Mouse (Mus musculus) frontal cortex, adult (tissue): ENCODE results near the gene Iqch.

Source experiments
- ATAC-seq: cut with Nextera tagmentation; 2 replicates; pipeline ENCODE4 v1.9.2; 2017; ENCODE audit warnings: mild to moderate bottlenecking, moderate library complexity, mixed read lengths; ENCODE audit not compliant: low TSS enrichment

Gene Iqch

DNA sequence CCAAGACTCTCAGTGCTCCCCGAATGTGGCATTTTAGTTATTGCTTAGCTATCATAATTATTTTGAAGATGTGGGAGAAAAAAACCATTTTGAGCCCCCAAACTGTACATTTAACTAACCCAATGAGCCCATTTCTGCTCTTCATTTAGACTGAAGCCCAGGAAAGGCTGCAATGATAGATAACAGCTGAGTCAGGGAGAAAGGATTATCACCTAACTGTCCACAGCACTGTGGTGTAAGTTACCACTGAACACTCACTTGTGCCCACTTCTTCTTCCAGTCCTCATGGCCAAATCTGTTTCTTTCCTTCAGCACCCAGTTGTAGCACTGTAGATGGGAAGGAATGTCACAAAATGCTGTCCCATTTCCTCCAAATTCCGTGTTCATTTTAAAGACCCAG is 106.5 kb downstream of the Iqch start:
- no peak for ATAC-seq

DNA sequence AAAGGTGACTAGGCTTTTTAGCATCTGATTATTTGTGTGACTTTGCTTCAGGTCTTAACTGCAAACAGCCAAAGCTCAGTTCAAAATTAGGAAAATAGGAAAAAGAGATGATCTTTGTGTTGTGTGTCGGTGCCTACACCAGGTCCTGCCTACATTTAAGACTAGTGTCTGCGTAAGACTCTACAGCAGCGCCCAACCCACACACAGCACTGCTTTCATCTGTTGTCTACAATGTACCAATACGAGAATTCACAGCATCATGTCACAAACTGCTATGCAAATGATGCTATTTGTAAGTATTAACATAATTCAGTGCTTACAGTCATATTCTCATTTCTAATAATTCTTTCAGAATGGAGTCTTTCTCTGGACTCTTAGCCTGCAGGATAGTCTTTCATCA is 108.5 kb downstream of the Iqch start:
- no peak for ATAC-seq

DNA sequence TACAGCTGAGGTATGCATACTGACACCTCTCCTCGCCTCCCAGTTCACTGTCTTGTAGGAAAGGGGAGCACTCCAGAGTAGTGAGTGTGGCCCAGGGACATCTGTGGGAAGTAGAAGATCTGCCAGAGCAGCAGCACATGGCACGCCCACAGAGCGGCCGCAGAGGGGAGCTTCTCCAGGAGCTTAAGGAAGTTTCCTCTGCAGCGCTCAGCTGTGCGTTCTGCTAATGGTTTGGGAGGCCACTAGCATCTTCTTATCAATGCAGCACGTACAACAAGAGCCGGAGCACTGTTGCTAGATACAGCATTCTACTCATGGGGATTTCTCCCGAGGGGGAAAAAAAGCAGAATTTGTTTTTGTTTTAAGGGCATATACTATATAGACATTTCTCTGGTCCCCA is 110.0 kb downstream of the Iqch start:
- ATAC-seq = peak; percentile 73

DNA sequence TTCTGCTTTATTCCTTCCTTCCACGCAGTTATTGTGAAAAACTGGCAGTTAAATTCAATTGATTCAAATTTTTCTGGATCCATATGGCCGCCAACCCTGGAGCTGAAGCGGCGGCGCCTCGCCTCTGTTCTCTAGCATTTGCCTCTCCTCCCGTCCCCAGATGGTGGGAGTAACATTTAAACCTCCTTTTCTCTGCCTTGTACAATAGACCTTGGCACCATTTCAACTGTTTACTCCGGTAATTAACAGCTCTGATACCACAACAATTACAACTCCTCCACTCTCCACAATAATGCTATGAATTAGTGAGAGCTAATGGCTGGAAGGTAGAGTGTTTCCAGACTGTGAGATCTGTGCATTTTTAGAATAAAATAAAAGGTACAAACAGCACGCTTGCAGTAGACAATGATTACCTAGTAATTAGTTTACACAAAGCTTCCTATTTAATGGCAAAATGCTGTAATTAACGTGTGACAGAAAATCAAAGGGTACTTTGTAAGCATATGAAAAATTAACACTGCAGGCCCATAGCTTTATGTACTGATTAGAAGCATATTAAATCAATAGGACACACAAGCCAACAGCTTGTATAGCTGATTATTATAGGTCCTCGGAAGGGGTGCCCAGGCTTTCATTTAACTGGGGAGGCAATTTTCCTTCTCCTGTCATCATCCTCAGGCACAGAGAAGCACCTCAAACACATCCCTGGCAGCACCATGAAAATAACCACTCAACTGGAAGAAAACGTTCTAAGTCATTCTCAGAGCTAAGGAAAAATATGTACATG is 111.6 kb downstream of the Iqch start:
- no peak for ATAC-seq

DNA sequence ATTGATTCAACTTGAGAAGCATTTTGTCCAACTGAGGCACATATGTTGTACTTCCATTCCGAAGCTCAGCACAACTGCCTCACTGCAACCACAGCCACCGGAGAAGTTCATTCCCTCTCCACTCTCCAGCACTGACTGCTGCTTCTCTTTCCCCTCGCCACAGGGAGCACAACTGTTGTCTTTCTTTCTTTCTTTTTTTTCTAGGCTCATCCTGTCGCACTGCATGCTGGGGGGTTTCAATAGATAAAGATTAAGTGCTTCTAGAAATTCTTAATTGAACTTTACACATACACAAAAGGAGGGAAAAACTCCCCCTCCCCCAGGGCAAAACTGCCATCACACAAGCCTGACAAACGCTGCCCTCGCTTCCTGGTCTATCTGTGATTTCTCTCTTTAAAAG is 113.1 kb downstream of the Iqch start:
- no peak for ATAC-seq

DNA sequence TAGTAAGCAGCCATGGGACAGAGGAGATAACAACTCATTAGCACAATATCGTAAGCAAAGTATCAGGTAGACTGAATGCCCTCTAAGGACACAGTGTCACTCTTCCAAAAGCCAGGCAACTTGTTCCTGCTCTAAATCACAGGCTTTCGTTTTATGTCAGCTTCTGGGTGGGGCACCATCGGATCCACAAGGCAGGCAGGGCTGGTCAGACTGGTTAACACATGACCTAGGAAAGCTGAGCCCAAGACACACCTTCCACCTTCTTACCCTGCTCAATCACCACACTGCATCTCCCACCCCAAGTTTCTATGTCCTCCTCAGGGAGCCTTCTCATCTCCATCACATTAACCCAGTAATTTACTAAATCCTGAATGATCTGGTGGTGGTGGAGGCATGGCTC is 136.7 kb downstream of the Iqch start:
- no peak for ATAC-seq

DNA sequence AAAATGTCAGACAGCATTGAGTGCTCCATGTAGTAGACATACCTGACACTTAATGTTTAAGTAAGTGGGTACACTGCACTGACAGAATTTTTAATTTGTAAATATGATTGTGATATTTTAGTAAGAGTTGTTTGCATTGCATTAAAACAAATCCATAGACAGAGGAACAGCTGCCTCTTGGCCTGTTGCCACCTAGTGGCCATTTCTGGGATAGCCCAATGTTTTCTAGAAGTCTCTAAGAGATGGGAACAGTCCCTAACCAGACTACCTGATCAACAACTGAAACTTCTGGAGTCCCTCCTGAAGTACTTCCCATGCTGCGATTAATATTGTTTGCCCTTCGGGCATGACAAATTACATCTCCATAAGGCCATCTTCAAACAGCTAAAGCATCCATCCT is 140.0 kb downstream of the Iqch start:
- peak; percentile 62; the same call in 1 of the 2 replicates for ATAC-seq

DNA sequence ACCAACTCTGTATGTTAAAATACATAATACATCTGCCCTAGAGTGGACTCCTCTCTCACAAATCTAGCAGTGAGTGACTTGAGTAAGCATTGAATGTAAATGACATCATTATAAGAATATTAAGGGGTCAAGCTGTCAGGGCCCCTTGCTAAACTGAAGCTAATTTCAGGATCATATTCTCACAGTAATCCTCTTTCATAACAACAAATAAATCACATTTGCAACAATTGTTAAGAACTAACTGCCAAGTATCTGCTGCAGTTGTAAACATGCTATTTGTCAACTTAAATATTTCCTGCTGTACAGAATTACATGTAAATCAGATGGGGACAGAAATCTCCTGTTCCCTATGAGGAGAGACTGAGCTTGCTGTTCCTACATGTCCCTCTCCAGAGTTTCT is 145.9 kb downstream of the Iqch start:
- no peak for ATAC-seq

DNA sequence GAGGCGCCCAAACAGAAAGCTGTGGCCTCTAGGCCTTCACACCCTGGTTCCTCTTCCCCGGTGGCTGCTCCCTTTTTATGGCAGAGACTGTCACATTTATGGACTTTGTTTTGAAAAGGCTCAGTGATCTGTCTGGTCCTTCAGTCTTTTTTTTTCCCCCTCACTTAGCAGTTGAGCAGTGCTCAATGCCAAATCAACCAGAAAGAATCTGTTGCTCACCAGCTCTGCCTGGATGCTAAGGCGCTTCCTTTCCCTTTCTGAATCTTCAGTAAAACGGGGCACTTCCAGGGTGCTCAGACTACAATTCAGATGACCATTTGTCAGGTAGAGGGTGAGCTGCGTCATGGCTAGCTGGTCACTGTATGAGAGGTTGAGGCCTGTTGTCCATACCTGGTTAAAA is 148.0 kb downstream of the Iqch start:
- no peak for ATAC-seq

DNA sequence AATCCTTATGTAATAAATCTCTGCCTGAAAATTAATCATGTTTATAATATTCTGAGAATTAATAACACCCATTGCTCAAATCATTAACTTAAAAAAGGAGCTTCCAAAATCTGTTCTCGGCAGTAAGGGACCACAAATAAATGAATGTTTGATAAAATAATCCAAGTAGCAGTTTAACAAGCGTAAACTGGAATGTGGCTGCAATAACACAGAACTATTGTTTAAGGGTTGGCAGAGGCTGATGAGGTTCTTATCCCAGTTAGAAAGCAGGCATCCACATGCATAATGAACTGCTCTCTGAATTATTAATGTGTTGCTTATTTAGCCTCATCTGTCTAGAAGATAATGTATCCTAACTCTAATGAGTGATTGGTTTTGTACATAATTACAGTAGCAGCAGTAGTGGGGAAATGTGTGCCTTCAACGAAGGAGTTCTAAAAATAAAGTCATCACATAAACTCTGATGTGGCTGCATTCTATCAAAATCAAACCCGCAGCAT is 151.7 kb downstream of the Iqch start:
- ATAC-seq = no peak

DNA sequence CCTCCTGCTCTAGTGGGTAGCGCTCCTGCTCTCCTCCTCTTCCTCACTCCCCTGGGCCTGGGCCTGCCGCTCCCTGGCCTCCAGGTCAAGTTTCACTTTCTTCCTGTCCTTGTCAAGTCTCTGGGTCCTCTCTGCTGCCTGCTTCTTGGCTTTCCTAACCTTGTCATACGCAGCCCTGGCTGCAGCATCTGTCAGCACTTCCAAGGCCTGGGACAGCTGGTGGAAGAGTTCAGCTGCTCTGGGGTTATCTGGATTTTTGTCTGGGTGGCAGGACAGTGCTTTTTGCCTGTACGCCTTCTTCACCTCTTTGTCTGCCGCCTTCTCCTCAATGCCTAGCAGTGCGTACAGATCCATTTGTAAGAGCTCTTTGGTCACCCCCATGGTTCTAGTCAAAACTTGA is 158.6 kb downstream of the Iqch start:
- ATAC-seq = no peak

DNA sequence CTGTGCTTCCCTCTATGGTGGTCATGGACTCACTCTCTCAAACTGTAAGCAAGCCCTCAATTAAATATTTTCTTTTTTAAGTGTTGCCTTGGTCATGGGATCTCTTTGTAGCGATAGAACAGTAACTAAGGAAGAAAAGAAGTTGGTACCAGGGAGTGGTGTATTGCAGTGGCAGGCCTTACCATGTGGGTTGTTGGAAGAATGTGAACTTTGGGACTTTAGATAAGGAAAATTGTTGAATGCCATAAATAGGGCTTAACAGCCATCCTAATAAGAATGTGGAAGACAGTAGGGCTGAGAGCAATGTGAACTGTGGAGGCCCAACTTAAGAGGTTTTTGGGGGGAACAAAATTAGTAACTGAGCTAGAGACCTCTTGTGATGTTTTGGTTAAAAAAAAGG is 171.6 kb downstream of the Iqch start:
- ATAC-seq = no peak

DNA sequence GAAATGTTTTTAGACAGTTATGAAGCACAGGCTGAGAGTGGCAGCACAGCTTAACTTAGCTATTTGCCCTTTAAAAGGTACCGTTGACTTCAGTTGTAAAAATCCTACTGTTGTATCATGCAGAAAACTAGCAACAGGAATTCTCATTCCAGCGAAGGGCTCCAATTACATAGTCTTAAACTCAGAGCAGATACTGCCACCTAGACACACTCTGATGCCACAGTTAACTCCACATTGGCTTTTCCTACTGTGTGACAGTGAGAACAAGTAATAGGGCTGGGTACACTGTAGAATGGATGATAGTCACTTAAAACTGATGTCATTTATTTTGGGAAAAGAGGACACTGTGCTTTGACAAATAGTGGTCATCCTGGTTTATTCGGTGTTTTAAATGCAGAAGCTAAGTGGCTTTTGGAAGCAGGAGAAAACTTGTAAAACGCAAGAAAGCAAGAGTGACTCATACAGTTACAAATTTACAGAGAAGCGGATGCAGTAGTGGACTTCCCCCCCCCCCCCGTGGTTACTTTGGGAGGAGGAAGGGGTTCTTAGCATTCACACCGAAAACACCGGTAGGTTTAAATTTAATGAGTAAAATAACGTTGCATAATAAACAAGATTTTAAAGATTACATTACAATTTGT is 181.1 kb downstream of the Iqch start:
- peak; percentile 87 for ATAC-seq

DNA sequence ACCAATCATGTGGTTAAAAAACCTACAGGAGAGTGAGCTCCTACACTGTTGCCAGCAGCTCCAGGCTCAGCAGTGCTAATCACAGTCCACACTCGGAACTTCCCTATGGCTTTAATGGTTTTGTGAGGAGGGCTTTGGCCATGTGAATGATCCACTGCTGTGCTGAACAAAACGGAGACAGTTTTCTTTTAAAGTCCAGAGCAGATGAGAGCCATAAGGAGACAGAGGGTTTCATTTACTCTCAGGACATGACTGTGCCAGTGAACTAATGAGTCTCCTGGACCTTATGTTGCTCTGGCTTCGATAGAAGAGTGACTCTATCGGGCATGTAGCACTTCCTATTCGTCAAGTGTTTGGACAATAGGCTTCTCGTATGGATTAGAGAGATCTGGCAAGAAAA is 181.9 kb downstream of the Iqch start:
- ATAC-seq = no peak

DNA sequence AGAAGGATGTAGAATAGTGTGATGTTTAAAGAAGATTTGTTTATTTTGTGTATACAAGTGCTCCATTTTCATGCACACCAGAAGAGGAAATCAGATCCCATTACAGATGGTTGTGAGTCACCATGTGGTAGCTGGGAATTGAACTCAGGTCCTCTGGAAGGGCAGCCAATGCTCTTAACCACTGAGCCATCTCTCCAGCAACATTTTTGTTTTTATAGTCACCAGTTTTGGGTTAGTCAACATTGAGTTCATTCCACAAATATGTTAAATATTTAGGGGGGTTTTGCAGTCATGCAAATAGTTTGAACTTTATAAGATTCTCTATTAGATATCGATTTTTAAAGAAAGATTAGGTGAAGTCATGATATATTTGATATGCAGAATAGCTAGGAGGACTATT is 202.1 kb downstream of the Iqch start:
- ATAC-seq = no peak

DNA sequence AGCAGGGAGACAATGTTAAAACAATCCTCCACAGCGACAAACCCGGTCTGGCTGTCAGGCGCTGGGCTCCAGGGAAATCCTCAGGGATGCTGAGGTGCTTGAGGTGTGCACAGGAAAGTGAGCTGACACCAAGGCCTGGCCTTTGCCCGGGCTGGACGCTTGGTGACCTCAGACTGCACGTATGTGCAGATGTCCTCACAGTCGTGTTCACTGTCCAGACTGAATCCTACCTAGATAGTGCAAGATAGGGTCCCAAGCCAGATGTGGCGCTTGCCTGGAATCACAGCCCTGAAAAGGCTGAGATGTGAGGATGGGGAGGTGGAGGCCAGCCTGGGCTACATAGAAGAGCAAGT is 202.9 kb downstream of the Iqch start:
- peak; percentile 28; the same call in 1 of the 2 replicates for ATAC-seq

DNA sequence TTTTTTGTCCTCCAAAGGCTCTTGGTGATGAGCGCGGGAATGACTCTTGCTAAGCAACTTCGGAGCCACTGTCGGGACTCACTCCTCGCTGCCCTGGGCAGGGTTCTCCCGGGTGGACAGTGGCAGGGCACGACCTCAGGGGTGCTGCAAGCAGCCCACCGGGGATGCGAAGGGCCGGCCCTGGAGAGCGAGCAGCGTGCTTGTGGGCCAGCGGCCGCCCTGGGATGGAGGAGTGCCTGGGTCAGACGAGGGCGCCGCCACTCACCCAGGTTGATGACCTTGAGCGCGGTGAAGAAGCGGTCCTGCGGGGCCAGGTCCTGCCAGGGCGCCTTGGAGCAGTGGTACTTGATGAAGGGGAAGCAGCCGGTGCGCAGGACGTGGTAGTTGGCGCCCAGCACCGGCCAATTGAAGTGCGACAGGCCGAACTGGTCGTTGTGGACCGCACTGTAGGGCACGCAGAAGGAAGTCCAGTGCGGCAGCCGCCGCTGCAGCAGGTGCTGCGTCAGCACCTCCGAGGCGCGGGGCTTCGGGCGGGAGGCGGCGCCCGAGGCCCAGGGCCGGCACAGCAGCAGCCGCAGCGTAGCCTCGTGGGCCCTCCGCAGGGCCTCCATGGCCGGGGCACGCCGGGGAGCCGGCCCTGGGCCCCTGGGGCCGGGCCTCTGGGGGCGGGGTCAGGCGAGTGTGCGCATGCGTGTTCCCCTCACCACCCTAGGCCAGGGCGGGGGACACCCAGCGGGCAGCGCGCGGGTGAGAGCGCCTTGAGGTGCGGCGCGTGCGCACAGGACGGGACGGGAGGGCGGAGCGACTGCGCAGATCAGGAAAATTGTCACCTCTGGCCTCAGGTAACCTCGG is 203.5 kb downstream of the Iqch start, which contains the start of gene 2300009A05Rik:
2300009A05Rik (minus strand) TSS at position 636 of the 852 bp plus-strand sequence.
- ATAC-seq = peak; percentile 96

DNA sequence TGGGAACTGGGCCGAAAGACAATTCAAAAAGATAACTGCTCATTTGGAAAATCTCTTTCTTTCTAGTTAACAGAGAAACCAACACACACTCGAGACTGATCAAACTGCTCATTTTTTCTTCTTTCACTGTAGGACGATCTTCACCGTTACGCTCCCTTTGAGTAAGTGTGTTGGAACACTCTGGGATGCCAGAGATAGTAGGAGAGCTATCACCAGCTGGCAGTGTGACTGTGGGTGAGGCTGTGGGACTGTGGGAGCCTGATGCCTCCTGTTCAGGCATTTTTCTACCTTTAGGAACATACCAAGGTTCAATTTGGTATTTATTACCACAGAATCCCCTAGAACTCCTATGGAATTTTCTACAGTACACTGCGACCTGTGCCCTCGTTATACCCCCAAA is 206.7 kb downstream of the Iqch start:
- ATAC-seq = peak; percentile 77; the same call in 1 of the 2 replicates

DNA sequence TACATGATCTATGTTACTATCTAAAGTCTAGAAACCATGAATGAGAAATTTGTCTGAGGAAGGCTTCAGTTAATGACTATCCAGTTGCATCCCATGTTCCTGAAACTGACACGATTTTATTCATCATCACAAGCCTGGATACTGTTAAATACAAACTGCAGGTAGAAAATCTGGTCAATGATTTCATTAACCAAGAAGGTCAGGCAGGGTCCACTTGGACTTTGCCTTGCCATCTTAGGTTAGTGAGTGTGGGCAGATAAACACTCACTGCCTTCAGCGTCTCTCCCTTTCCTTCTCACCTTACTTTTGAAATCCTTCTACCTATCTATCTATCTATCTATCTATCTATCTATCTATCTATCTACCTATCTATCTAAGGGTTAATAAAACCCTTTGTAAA is 211.0 kb downstream of the Iqch start:
- no peak for ATAC-seq

DNA sequence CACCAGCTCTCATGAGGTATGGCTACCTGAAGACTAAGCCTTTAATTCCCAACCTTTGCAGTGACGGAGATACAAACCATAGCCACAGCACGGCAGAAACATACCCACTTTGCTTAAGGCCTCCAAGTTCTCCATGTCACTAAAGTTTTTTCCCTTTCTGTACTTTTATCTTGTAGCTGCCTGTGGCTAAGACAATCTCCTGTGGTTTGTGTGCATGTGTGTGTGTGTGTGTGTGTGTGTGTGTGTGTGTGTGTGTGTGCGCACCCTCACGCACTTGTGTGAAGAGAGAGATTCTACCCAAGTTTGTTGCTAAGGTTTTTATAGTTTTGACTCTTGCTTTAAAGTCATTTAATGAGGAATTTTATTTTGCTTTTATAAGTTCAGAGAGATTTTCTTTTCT is 219.5 kb downstream of the Iqch start:
- ATAC-seq = no peak

DNA sequence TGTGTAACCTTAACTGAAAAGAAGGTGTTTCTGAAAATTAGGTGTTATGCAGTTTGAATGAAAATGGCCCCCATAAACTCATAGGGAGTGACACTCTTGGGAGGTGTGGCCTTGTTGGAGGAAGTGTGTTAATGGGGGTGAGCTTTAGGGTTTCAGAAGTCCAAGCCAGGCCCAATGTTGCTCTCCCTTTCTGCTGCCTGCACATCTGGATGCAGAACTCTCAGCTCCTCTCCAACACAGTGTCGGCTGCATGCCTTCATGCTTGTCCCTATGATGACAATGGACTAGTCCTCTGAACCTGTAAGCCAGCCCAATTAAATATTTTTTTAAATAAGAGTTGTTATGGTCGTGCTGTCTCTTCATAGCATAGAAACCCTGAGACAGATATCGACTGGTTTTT is 222.0 kb downstream of the Iqch start:
- ATAC-seq = no peak

DNA sequence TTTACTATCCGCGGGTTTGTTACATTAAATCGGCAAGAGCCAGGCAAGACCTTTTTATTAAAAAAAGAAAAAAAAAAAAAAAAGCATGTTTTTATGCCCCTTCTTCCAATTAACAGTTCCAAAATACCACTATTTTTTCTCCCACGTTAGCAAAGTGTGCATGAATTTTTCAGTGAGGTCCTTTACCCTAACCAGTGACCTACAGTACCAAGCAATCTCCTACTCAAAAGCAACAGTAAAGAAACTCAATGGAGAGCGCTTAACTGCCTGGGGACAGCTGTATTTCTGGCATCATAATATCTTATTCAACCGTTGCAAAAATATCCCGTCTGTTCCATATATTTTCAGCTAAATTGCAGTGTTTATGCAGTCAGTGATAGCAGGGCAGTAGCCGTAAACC is 224.1 kb downstream of the Iqch start:
- no peak for ATAC-seq
